Mouse (Mus musculus): Measurements from ENCODE around the gene Ccdc58. TPM values are rescaled to one million over a fixed set of nuclear protein-coding genes. Genes with fewer than 3 reads are reported as not detected.
"Not testable (repeated sequence)": the region's sequence is repeated elsewhere in the genome, so short reads cannot be mapped to it uniquely, and the experiment has no call there.

Gene Ccdc58
- polyA plus RNA-seq, 1 experiment, result 95.9 TPM

DNA sequence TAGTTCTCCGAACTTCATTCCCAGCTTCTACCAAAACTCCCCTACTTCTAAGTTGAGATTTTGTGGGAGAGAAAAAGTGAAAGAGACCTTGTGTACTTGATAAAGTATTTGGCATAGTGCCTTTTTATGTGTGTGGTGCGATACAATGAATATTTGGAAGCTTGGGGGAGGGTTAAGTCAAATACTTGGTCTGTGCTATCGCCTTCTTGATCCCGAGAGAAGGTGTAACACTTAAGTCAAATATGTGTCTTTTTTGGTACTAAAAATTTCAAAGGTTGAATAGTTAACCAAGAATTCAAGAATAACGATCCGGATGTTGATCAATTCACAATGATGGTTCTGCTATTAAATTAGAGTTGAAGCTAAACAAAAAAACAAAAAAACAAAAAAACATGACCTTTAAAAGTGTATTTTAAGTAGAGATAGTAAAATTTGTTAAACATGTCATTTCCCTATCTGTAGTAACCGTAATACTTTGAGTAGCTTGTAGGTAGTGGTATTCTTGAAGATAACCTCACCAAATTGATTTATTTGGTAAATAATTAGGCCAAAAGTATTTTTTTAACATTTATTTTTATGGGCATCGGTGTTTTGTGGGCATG, 1.0 kb downstream of the Ccdc58 start:
- peak overlapping the region; percentile 82 for H3K4me3 ChIP-seq (ENCODE audit: insufficient read depth, low read length)
- TF ChIP-seq POLR2A (IDR thresholded peaks at IDR 0.05; ENCODE audit: low read depth, low read length), result no peak
- no peak for TF ChIP-seq CTCF (IDR thresholded peaks at IDR 0.05; ENCODE audit: borderline replicate concordance, insufficient read depth, low read length)

DNA sequence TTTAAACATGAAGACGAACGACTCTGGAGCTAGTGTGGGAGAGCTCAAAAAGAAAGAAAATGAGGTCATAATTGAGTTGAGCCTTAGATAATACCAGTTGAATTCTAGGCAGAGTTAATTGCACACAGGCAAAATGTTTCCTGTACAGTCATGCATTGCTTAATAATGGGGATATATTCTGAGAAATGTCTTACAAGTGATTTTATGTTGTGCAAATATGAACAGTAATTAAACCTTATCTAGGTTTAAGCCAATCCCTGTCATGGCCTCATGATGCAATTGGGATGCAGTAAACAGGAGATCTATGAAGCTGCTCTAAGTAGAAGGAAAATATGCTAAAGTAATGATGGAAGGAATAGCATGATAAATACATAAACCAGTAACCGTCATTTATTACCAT, 3.3 kb downstream of the Ccdc58 start:
- TF ChIP-seq CTCF (IDR thresholded peaks at IDR 0.05; ENCODE audit: borderline replicate concordance, insufficient read depth, low read length), result no peak
- no peak for TF ChIP-seq POLR2A (IDR thresholded peaks at IDR 0.05; ENCODE audit: low read depth, low read length)
- Histone ChIP-seq H3K27ac (ENCODE audit: insufficient read depth, low read length) (no peak overlapping the region), H3K4me1 (ENCODE audit: control insufficient read depth, insufficient read depth, low read length) (no peaks in the 10 kb centered on the region), H3K4me3 (ENCODE audit: insufficient read depth, low read length) (no peak overlapping the region)

More for the DNA sequence above, 1.0 kb downstream of the Ccdc58 start:
- H3K27ac ChIP-seq (ENCODE audit: insufficient read depth, low read length), result peak overlapping the region; percentile 100
- H3K4me1 ChIP-seq (ENCODE audit: control insufficient read depth, insufficient read depth, low read length), result 0 out of 2 replicates have a peak, but pooled peaks cover 5% of the 10 kb centered on the region

DNA sequence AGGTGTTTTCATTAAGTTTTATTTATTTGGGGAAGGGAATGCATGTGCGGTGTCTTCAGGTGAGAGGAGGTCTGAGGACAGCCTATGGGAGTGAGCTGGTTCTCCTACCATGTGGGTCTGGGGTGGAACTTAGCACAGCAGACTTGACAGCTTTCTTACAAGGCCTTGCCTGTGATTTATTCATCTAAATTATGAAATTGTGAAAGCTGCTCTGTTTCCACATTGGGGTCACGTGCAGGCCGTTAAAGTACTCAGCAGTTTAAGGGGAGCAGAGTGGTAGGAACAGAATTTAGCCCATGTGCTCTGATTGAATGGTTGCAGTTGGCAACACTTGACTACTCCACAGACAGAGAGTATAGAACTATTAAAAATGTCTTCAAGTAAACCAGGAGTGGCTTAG, 8.4 kb downstream of the Ccdc58 start:
- Histone ChIP-seq H3K27ac (ENCODE audit: insufficient read depth, low read length) (no peak overlapping the region), H3K4me1 (ENCODE audit: control insufficient read depth, insufficient read depth, low read length) (no peaks in the 10 kb centered on the region), H3K4me3 (ENCODE audit: insufficient read depth, low read length) (no peak overlapping the region)
- no peak for TF ChIP-seq CTCF (IDR thresholded peaks at IDR 0.05; ENCODE audit: borderline replicate concordance, insufficient read depth, low read length)

DNA sequence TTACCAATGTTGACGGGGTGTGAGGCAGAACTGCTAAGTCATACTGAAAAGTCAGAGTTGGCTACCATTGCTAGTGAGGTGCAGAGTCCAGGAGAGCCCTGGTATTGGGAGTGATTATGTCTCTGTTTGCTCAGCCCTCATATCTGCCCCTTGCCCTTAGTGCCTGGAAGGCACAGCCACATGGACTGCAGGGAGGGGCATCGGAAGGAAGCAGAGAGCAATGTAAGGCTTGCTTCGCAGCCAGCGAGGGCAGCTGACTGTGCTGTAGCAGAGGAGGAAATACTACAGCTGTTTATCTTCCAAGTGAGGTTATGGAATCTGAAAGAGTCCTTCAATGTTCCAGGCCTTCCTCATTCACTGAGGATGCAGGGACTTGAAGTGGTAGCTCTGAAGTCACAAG, 16.4 kb downstream of the Ccdc58 start:
- TF ChIP-seq CTCF (IDR thresholded peaks at IDR 0.05; ENCODE audit: borderline replicate concordance, insufficient read depth, low read length) (no peak), POLR2A (IDR thresholded peaks at IDR 0.05; ENCODE audit: low read depth, low read length) (no peak)
- no peaks in the 10 kb centered on the region for H3K4me1 ChIP-seq (ENCODE audit: control insufficient read depth, insufficient read depth, low read length)
- no peak overlapping the region for H3K4me3 ChIP-seq (ENCODE audit: insufficient read depth, low read length)
- H3K27ac ChIP-seq (ENCODE audit: insufficient read depth, low read length), result no peak overlapping the region

DNA sequence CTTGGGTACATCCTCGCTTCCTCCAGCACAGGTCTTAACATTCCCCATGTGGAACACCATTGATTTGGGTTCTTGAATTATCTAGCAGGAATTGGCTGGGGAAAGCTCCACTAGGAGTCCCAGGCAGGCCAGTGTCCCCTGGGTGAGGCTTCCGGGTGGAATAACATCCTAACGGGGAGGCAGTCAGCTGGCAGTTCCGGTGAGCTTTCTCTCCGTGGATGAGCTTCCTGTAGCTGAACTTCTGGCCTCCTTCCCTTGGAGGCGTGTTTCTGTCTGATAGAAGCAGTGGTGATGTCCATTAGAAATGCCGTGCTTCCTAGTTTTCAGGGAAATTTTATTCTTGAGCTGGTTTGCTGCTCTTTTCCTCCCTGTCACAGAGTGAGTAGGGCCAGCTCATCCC, 17.6 kb downstream of the Ccdc58 start:
- no peak overlapping the region for H3K27ac ChIP-seq (ENCODE audit: insufficient read depth, low read length)
- TF ChIP-seq POLR2A (IDR thresholded peaks at IDR 0.05; ENCODE audit: low read depth, low read length) (no peak), CTCF (IDR thresholded peaks at IDR 0.05; ENCODE audit: borderline replicate concordance, insufficient read depth, low read length) (no peak)
- no peaks in the 10 kb centered on the region for H3K4me1 ChIP-seq (ENCODE audit: control insufficient read depth, insufficient read depth, low read length)
- no peak overlapping the region for H3K4me3 ChIP-seq (ENCODE audit: insufficient read depth, low read length)

DNA sequence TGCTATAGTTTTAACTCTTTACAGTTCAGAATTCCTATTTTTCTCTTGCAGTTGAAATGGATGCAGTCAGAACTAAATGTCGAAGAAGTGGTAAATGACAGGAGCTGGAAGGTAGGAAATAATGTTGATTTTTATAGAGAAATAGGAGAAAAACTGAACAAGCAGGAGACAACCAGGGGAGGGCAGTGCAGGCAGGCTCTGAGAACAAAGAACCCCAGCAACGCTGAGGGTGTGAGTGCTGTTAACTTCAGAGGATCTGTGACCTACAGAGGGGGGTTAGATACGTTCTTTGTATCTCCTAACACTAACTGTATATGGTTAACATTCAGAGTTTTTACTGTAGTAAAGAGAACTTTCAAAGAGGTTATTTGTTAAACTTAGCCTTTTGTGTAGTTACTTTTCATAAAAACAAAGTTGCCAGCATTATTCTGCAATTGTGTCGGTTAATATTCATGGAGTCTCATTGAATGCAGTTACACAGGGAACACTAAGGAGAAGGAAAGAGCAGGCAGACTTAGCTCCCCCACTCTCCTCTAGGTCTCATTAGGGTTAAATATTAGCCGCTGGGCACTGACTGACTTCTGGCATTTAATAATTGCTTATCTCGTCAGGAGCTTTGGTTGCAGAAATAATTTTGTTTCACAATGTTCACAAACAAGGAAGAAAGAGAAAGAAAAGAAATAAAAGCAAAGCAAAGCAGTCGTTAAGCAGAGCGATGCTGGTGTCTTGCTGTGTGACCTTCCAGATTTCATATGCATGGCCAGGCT, 18.5 kb downstream of the Ccdc58 start:
- Histone ChIP-seq H3K4me3 (ENCODE audit: insufficient read depth, low read length) (no peak overlapping the region), H3K4me1 (ENCODE audit: control insufficient read depth, insufficient read depth, low read length) (no peaks in the 10 kb centered on the region), H3K27ac (ENCODE audit: insufficient read depth, low read length) (no peak overlapping the region)
- no peak for TF ChIP-seq CTCF (IDR thresholded peaks at IDR 0.05; ENCODE audit: borderline replicate concordance, insufficient read depth, low read length)
- TF ChIP-seq POLR2A (IDR thresholded peaks at IDR 0.05; ENCODE audit: low read depth, low read length), result no peak

DNA sequence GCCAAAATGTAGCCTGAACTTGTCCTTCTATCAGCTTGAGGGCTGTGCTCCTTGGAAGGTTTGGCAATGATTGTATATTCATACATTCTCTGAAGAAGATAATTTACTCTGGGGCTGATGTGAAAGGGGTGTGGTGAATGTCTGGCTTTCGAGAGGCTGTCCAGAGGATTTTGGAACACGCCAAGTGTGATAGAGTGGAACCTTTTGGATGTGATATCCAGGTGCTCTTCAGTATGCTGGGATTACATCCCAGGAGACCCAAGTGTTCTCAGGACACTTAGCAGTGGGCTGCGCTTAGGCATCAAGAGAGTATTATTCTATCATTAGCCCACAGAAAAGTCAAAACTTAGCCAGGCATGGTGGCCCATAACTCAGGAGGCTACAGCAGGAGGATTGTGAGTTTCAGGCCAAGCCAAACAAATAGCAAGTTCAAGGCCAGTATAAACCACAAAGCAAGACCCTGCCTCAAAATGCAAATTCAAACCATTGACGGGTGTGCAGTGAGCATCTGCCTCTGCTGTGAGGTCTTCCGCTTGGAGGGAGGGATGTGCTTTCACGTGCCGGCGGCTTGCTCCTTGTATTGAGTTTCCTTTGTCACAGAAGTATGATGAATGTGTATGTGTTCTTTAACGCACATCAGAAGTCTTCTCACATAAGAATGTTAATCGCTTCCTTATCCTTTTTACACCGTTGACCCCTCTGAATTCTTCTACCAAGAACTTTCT, 19.5 kb downstream of the Ccdc58 start:
- Histone ChIP-seq H3K27ac (ENCODE audit: insufficient read depth, low read length) (no peak overlapping the region), H3K4me1 (ENCODE audit: control insufficient read depth, insufficient read depth, low read length) (no peaks in the 10 kb centered on the region), H3K4me3 (ENCODE audit: insufficient read depth, low read length) (no peak overlapping the region)
- TF ChIP-seq CTCF (IDR thresholded peaks at IDR 0.05; ENCODE audit: borderline replicate concordance, insufficient read depth, low read length) (no peak), POLR2A (IDR thresholded peaks at IDR 0.05; ENCODE audit: low read depth, low read length) (no peak)

DNA sequence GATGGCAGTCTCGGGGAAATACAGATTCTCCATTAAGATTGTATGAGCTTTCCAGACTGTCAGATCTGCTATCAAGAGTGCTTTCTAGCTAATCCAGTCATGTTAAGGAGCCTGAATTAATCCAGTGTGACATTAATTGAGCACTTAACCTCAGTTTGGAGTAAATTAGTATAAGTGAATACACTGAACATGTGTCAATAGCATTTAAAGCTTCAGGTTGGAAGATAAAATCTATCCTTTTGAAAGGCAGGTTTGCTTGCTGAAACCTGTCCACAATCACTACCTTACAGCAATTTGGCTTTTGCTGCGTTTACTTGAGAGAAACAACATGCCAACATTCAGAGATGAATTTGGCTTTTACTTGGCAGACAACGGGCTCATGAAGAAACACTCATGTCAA, 22.6 kb downstream of the Ccdc58 start:
- no peak for TF ChIP-seq POLR2A (IDR thresholded peaks at IDR 0.05; ENCODE audit: low read depth, low read length)
- no peak for TF ChIP-seq CTCF (IDR thresholded peaks at IDR 0.05; ENCODE audit: borderline replicate concordance, insufficient read depth, low read length)
- Histone ChIP-seq H3K4me1 (ENCODE audit: control insufficient read depth, insufficient read depth, low read length) (no peaks in the 10 kb centered on the region), H3K4me3 (ENCODE audit: insufficient read depth, low read length) (no peak overlapping the region), H3K27ac (ENCODE audit: insufficient read depth, low read length) (no peak overlapping the region)

DNA sequence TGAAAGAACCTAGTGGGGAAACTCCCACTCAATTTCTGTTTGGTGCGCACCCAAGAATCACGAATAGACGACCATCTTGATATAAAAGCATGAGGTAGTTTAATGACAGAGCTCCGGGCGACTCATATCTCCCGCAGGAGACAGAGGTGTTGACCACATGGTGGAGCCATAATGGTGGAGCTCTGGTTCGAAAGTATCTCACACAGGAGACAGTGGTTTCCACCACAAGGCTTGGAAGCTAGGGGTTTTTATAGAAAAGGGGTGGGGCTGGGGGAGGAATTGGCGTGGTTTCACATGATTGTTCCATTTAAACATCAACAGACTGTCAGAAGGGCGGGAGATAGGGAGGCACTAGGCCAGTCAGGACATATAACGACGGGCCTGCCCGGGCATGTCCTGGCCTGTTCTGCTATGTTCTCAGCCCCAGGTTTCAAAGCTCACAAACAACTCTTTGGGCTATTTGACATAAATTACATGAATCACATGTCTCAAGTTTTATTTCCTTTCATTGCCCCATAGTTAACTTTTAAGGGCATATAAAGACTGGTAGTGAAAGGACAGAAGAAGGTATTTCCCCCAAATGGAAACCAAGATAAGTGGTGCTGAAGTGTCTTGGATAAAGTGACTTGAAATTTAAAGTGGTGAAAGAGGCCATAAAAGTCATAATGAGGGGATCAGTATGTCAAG, 26.5 kb downstream of the Ccdc58 start:
- H3K4me1 ChIP-seq (ENCODE audit: control insufficient read depth, insufficient read depth, low read length); H3K27ac ChIP-seq (ENCODE audit: insufficient read depth, low read length); H3K4me3 ChIP-seq (ENCODE audit: insufficient read depth, low read length): not testable (repeated sequence)
